Mouse (Mus musculus) hindbrain, embryonic 13.5 days (tissue): ENCODE data around the gene Skp2. TPM values are rescaled to one million over a fixed set of nuclear protein-coding genes. Genes with fewer than 3 reads are reported as not detected.
A peak's percentile ranks its signal among the peaks of the same experiment; 100 is the strongest.

ENCODE experiments used
- ATAC-seq: fragments of 200-750 bp; cut with Nextera tagmentation; 2 replicates; pipeline ENCODE4 v1.8.0; 2017; ENCODE audit warnings: moderate TSS enrichment; ENCODE audit not compliant: low FRiP score
- H3K27ac ChIP-seq: fragments of 300-500 bp; sonication (generic); 2 replicates; pipeline ENCODE4 v1.5.1; 2015; ENCODE audit warnings: inconsistent platforms, mild to moderate bottlenecking, moderate library complexity
- H3K27me3 ChIP-seq: fragments of 300-500 bp; sonication (generic); 2 replicates; pipeline ENCODE4 v1.6.1; 2015; ENCODE audit warnings: mild to moderate bottlenecking, inconsistent platforms
- H3K36me3 ChIP-seq: fragments of 300-500 bp; sonication (generic); 2 replicates; pipeline ENCODE4 v1.6.1; 2015; ENCODE audit warnings: mild to moderate bottlenecking, inconsistent platforms
- H3K4me1 ChIP-seq: fragments of 300-500 bp; sonication (generic); replicated peaks from 2 replicates; pipeline ENCODE4 v1.6.1; 2015; ENCODE audit warnings: inconsistent platforms
- H3K4me2 ChIP-seq: fragments of 300-500 bp; sonication (generic); 2 replicates; pipeline ENCODE4 v1.6.1; 2015; ENCODE audit warnings: inconsistent platforms, mild to moderate bottlenecking, moderate library complexity
- H3K4me3 ChIP-seq: fragments of 300-500 bp; sonication (generic); 2 replicates; pipeline ENCODE4 v1.5.1; 2015; ENCODE audit warnings: mild to moderate bottlenecking, inconsistent platforms
- H3K9ac ChIP-seq: fragments of 300-500 bp; sonication (generic); 2 replicates; pipeline ENCODE4 v1.6.1; 2015; ENCODE audit warnings: mild to moderate bottlenecking, inconsistent platforms
- H3K9me3 ChIP-seq: fragments of 300-500 bp; sonication (generic); 2 replicates; pipeline ENCODE4 v1.6.1; 2016; ENCODE audit warnings: inconsistent platforms
- whole genome bisulfite sequencing: fragments of 180-500 bp; shearing (Covaris S2); methylation state at CpG from one replicate; pipeline ENCODE4 v1.1.7; 2015; 5-methylcytosine and 5-hydroxymethylcytosine counted together
- polyA plus RNA-seq: library from polyadenylated mRNA; unstranded; fragments of >200 nt; fragmentation: Nextera tagmentation; extraction: Ambion mirVana; gene quantifications from 2 replicates; pipeline ENCODE4 v1.2.1, GENCODE M21; 2015

The Skp2 gene
- polyA plus RNA-seq, 1 experiment from 2014 or later: 26.0 TPM

- no peak overlapping the region for H3K27ac ChIP-seq
- H3K36me3 ChIP-seq: peaks cover 52% of the 10 kb centered on the region
- no peaks in the 10 kb centered on the region for H3K9me3 ChIP-seq
- H3K4me3 ChIP-seq: no peak overlapping the region
- no peaks in the 10 kb centered on the region for H3K27me3 ChIP-seq
- no peak overlapping the region for H3K4me2 ChIP-seq
- 86% methylated on average over 6 of the region's 6 CpGs for WGBS
- H3K4me1 ChIP-seq: no peaks in the 10 kb centered on the region
- no peak overlapping the region for H3K9ac ChIP-seq
- no peak for ATAC-seq
These were observed 44.5 kb downstream of the Skp2 start for GRCm38 (mm10) chr15:9110526-9111347.

GRCm38 (mm10) chr15:9106303-9107074 is 48.7 kb downstream of the Skp2 start:
- 80% methylated on average over 13 of the region's 13 CpGs for WGBS
- Histone ChIP-seq H3K27ac (no peak overlapping the region), H3K4me2 (no peak overlapping the region), H3K9me3 (no peaks in the 10 kb centered on the region), H3K9ac (no peak overlapping the region), H3K27me3 (no peaks in the 10 kb centered on the region), H3K36me3 (peaks cover 48% of the 10 kb centered on the region), H3K4me3 (no peak overlapping the region), H3K4me1 (peaks cover 4% of the 10 kb centered on the region)
- ATAC-seq: no peak

- ATAC-seq: peak; percentile 75
- H3K4me3 ChIP-seq: no peak overlapping the region
- 79% methylated on average over 10 of the region's 10 CpGs for WGBS
- H3K27me3 ChIP-seq: no peaks in the 10 kb centered on the region
- no peak overlapping the region for H3K4me2 ChIP-seq
- no peak overlapping the region for H3K9ac ChIP-seq
- H3K27ac ChIP-seq: 0 out of 2 replicates have a peak overlapping the region, but pooled peaks have one; percentile 18
- no peaks in the 10 kb centered on the region for H3K9me3 ChIP-seq
- H3K4me1 ChIP-seq: peaks cover 12% of the 10 kb centered on the region
- H3K36me3 ChIP-seq: peaks cover 59% of the 10 kb centered on the region
These were observed 54.7 kb downstream of the Skp2 start for GRCm38 (mm10) chr15:9100446-9101077.

- Histone ChIP-seq H3K4me1 (peaks cover 16% of the 10 kb centered on the region), H3K27ac (no peak overlapping the region), H3K4me2 (no peak overlapping the region), H3K9ac (no peak overlapping the region), H3K36me3 (peaks cover 51% of the 10 kb centered on the region), H3K4me3 (no peak overlapping the region), H3K9me3 (no peaks in the 10 kb centered on the region), H3K27me3 (no peaks in the 10 kb centered on the region)
- ATAC-seq: no peak
- 90% methylated on average over 4 of the region's 4 CpGs for WGBS
These were observed 58.4 kb downstream of the Skp2 start for GRCm38 (mm10) chr15:9096865-9097264.

GRCm38 (mm10) chr15:9094366-9094750 is 60.9 kb downstream of the Skp2 start:
- WGBS: 22% methylated on average over 13 of the region's 13 CpGs
- no peaks in the 10 kb centered on the region for H3K27me3 ChIP-seq
- peak; percentile 82 for ATAC-seq
- H3K9me3 ChIP-seq: no peaks in the 10 kb centered on the region
- H3K4me1 ChIP-seq: peaks cover 9% of the 10 kb centered on the region
- H3K36me3 ChIP-seq: peaks cover 29% of the 10 kb centered on the region
- H3K9ac ChIP-seq: no peak overlapping the region
- H3K4me2 ChIP-seq: 0 out of 2 replicates have a peak overlapping the region, but pooled peaks have one; percentile 22
- H3K27ac ChIP-seq: no peak overlapping the region
- no peak overlapping the region for H3K4me3 ChIP-seq

- 75% methylated on average over 11 of the region's 11 CpGs for WGBS
- Histone ChIP-seq H3K27me3 (no peaks in the 10 kb centered on the region), H3K4me2 (0 out of 2 replicates have a peak overlapping the region, but pooled peaks have one; percentile 22), H3K4me3 (no peak overlapping the region), H3K36me3 (peaks cover 27% of the 10 kb centered on the region), H3K4me1 (peaks cover 9% of the 10 kb centered on the region), H3K27ac (no peak overlapping the region), H3K9ac (no peak overlapping the region), H3K9me3 (no peaks in the 10 kb centered on the region)
- ATAC-seq: peak; percentile 51
These were observed 61.4 kb downstream of the Skp2 start for GRCm38 (mm10) chr15:9093598-9094365.

- Histone ChIP-seq H3K27me3 (no peaks in the 10 kb centered on the region), H3K4me1 (peaks cover 18% of the 10 kb centered on the region), H3K9me3 (no peaks in the 10 kb centered on the region), H3K36me3 (peaks cover 27% of the 10 kb centered on the region), H3K4me3 (no peak overlapping the region), H3K4me2 (no peak overlapping the region), H3K9ac (no peak overlapping the region), H3K27ac (no peak overlapping the region)
- WGBS: 97% methylated on average over 5 of the region's 5 CpGs
- no peak for ATAC-seq
These were observed 64.6 kb downstream of the Skp2 start for GRCm38 (mm10) chr15:9090662-9091061.

GRCm38 (mm10) chr15:9089136-9089720 is 66.0 kb downstream of the Skp2 start:
- H3K9me3 ChIP-seq: no peaks in the 10 kb centered on the region
- H3K4me3 ChIP-seq: no peak overlapping the region
- H3K27ac ChIP-seq: no peak overlapping the region
- H3K4me1 ChIP-seq: peaks cover 12% of the 10 kb centered on the region
- WGBS: 10% methylated on average over 2 of the region's 2 CpGs
- no peaks in the 10 kb centered on the region for H3K27me3 ChIP-seq
- peaks cover 27% of the 10 kb centered on the region for H3K36me3 ChIP-seq
- no peak overlapping the region for H3K9ac ChIP-seq
- no peak overlapping the region for H3K4me2 ChIP-seq
- ATAC-seq: no peak

GRCm38 (mm10) chr15:9088683-9089072 is 66.5 kb downstream of the Skp2 start:
- H3K27ac ChIP-seq: no peak overlapping the region
- 64% methylated on average over 8 of the region's 8 CpGs for WGBS
- no peak overlapping the region for H3K4me3 ChIP-seq
- H3K9ac ChIP-seq: no peak overlapping the region
- H3K36me3 ChIP-seq: peaks cover 25% of the 10 kb centered on the region
- H3K4me2 ChIP-seq: no peak overlapping the region
- H3K9me3 ChIP-seq: no peaks in the 10 kb centered on the region
- ATAC-seq: 0 out of 2 replicates have a peak, but pooled peaks have one; percentile 28
- no peaks in the 10 kb centered on the region for H3K27me3 ChIP-seq
- H3K4me1 ChIP-seq: peaks cover 9% of the 10 kb centered on the region; the same call in 1 of the 2 replicates

- Histone ChIP-seq H3K27me3 (no peaks in the 10 kb centered on the region), H3K4me1 (peaks cover 9% of the 10 kb centered on the region; the same call in 1 of the 2 replicates), H3K4me3 (no peak overlapping the region), H3K9ac (no peak overlapping the region), H3K27ac (no peak overlapping the region), H3K9me3 (no peaks in the 10 kb centered on the region), H3K4me2 (no peak overlapping the region), H3K36me3 (peaks cover 20% of the 10 kb centered on the region)
- WGBS: 87% methylated on average over 17 of the region's 17 CpGs
- no peak for ATAC-seq
These were observed 67.1 kb downstream of the Skp2 start for GRCm38 (mm10) chr15:9087895-9088682.

GRCm38 (mm10) chr15:9087421-9087820 is 67.8 kb downstream of the Skp2 start:
- no peak overlapping the region for H3K4me3 ChIP-seq
- no peaks in the 10 kb centered on the region for H3K9me3 ChIP-seq
- no peak overlapping the region for H3K27ac ChIP-seq
- H3K27me3 ChIP-seq: no peaks in the 10 kb centered on the region
- peaks cover 9% of the 10 kb centered on the region; the same call in 1 of the 2 replicates for H3K4me1 ChIP-seq
- 78% methylated on average over 5 of the region's 5 CpGs for WGBS
- no peak overlapping the region for H3K9ac ChIP-seq
- no peak for ATAC-seq
- peaks cover 15% of the 10 kb centered on the region for H3K36me3 ChIP-seq
- H3K4me2 ChIP-seq: no peak overlapping the region
